Mouse (Mus musculus) forebrain, embryonic 10.5 days (tissue): ENCODE measurements around the gene Gm17482. TPM values are rescaled to one million over a fixed set of nuclear protein-coding genes. Genes with fewer than 3 reads are reported as not detected.

Experiments
- DNase-seq: peaks from one replicate; pipeline ENCODE4 v3.0.0-alpha.2; 2017; ENCODE audit warnings: low spot score; ENCODE audit errors: extremely low spot score
- H3K27ac ChIP-seq: fragments of 300-500 bp; sonication (generic); 2 replicates; pipeline ENCODE4 v1.5.1; 2016; ENCODE audit warnings: mild to moderate bottlenecking
- H3K27me3 ChIP-seq: fragments of 300-500 bp; sonication (generic); 2 replicates; pipeline ENCODE4 v1.6.1; 2016; ENCODE audit warnings: mild to moderate bottlenecking; ENCODE audit not compliant: poor library complexity, severe bottlenecking
- H3K36me3 ChIP-seq: fragments of 300-500 bp; sonication (generic); replicated peaks from 2 replicates; pipeline ENCODE4 v1.6.1; 2016; ENCODE audit warnings: mild to moderate bottlenecking, moderate library complexity
- H3K4me1 ChIP-seq: fragments of 300-500 bp; sonication (generic); 2 replicates; pipeline ENCODE4 v1.6.1; 2016
- H3K4me3 ChIP-seq: fragments of 300-500 bp; sonication (generic); 2 replicates; pipeline ENCODE4 v1.5.1; 2016; ENCODE audit warnings: mild to moderate bottlenecking, moderate library complexity
- H3K9me3 ChIP-seq: fragments of 300-500 bp; sonication (generic); 2 replicates; pipeline ENCODE4 v1.6.1; 2016; ENCODE audit warnings: mild to moderate bottlenecking, moderate library complexity
- WGBS: fragments of 180-500 bp; shearing (Covaris S2); methylation state at CpG from one replicate; pipeline ENCODE4 v1.1.7; 2016; 5-methylcytosine and 5-hydroxymethylcytosine counted together
- polyA plus RNA-seq: library from polyadenylated mRNA; unstranded; fragments of >200 nt; fragmentation: Nextera tagmentation; extraction: Ambion mirVana; gene quantifications from 2 replicates; pipeline ENCODE4 v1.2.1, GENCODE M21; 2016

Gene Gm17482
- not detected in 2 replicates for polyA plus RNA-seq

DNA sequence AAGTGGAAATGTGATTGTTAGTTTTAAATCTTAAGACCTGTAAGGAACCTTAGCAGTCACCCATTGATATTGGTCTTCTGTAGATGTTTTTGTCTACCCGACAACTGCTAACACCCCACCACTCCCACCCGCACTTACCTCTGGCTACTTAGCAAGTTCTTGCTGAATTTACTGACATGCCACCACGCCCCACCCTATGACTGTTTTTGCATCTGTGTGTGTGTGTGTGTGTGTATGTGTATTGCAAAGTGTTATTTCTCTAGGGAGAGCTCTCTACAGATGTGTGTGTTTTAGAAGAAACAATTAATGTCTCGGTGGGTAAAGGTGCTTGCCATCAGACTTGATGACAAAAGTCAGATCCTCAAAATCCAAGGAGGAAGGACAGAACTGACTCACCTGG, at the start of gene Gm17482:
Gene Gm17482, plus strand, starts transcription at position 301 of the 400 bp plus-strand sequence.
- Histone ChIP-seq H3K36me3 (no peaks in the 10 kb centered on the region), H3K4me3 (no peak within 1 kb of the TSS), H3K9me3 (no peaks in the 10 kb centered on the region), H3K27ac (no peak within 1 kb of the TSS), H3K4me1 (no peaks in the 10 kb centered on the region), H3K27me3 (no peaks in the 10 kb centered on the region)
- DNase-seq, result no peak
- 81% methylated on average over 4 of the region's 4 CpGs for WGBS

- Histone ChIP-seq H3K9me3 (no peaks in the 10 kb centered on the region), H3K27ac (no peak overlapping the region), H3K4me1 (0 out of 2 replicates have a peak, but pooled peaks cover 5% of the 10 kb centered on the region), H3K4me3 (no peak overlapping the region), H3K36me3 (no peaks in the 10 kb centered on the region), H3K27me3 (no peaks in the 10 kb centered on the region)
- 43% methylated on average over 3 of the region's 3 CpGs for WGBS
- DNase-seq, result no peak
These were observed 48.3 kb upstream of the Gm17482 start for GRCm38 (mm10) chr6:115178826-115179225.

DNA sequence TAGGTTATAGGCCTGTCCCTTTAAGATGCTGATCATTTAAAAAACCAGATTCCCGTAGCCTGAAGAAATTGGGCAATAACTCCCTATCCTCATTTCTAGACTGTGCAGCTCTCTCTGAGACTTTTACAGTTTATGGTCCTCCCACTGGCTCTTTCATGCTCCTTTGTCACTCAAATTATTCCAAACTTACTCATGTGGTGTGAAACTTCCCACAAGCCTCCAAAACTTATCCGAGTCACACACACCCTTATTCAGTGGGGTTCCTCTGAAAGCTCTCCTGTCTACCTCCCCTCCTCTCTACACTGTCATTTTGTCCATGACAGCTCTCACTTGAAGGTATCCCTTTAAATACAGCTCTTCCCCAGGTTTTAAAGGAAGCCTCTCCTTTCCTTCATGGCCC, 46.0 kb upstream of the Gm17482 start:
- Histone ChIP-seq H3K4me3 (no peak overlapping the region), H3K36me3 (no peaks in the 10 kb centered on the region), H3K27me3 (no peaks in the 10 kb centered on the region), H3K27ac (no peak overlapping the region), H3K4me1 (0 out of 2 replicates have a peak, but pooled peaks cover 5% of the 10 kb centered on the region), H3K9me3 (no peaks in the 10 kb centered on the region)
- no peak for DNase-seq
- 83% methylated on average over 2 of the region's 2 CpGs for WGBS

DNA sequence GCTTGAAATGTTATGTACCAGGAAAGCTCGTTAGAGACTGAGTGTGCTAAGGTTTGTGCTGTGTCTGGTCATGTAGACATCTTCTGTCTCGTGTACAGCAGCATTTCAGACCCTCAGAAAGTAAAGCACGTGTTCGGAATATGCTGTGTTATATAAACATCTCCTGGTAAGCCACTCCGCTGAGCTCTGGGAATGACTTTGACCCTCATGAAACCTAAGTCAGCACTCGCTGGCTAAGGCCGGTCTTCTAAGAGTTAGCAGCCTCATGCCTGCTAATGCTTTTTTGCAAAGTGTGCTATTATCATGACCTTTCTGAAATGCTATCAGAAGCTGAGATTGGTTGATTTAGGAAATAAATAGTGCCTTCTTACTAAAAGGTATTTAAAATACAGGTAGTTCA, 36.0 kb upstream of the Gm17482 start:
- no peaks in the 10 kb centered on the region for H3K27me3 ChIP-seq
- DNase-seq, result no peak
- H3K9me3 ChIP-seq, result no peaks in the 10 kb centered on the region
- H3K27ac ChIP-seq, result no peak overlapping the region
- no peaks in the 10 kb centered on the region for H3K4me1 ChIP-seq
- H3K36me3 ChIP-seq, result no peaks in the 10 kb centered on the region
- WGBS, result 88% methylated on average over 7 of the region's 7 CpGs
- H3K4me3 ChIP-seq, result no peak overlapping the region

DNA sequence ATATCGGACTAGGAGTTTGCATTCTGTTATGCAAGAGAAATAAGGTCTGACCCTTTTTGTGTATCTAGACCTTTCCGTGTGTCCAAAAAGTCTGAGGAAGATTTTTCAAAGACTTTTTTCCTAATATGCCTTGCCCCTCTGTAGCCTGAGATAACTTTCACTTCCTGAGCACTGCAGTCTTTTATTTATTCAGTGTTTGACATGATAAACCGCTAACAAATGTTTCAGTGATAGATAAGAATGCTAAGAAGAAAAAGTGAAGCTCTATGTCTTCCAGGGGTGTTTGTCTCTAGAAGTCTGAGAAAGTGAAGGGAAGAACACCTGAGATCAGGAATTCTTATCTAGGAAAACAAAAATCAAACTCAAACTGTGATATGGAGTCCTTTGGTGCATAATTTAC, 26.4 kb upstream of the Gm17482 start:
- H3K4me1 ChIP-seq, result no peaks in the 10 kb centered on the region
- no peaks in the 10 kb centered on the region for H3K9me3 ChIP-seq
- no peak overlapping the region for H3K4me3 ChIP-seq
- H3K27me3 ChIP-seq, result no peaks in the 10 kb centered on the region
- H3K36me3 ChIP-seq, result no peaks in the 10 kb centered on the region
- H3K27ac ChIP-seq, result no peak overlapping the region
- 87% methylated on average over 3 of the region's 3 CpGs for WGBS
- DNase-seq, result no peak

GRCm38 (mm10) chr6:115203029-115203428, 24.1 kb upstream of the Gm17482 start:
- Histone ChIP-seq H3K27me3 (no peaks in the 10 kb centered on the region), H3K27ac (no peak overlapping the region), H3K4me3 (no peak overlapping the region), H3K4me1 (no peaks in the 10 kb centered on the region), H3K36me3 (no peaks in the 10 kb centered on the region), H3K9me3 (no peaks in the 10 kb centered on the region)
- 81% methylated on average over 3 of the region's 3 CpGs for WGBS
- DNase-seq, result no peak

DNA sequence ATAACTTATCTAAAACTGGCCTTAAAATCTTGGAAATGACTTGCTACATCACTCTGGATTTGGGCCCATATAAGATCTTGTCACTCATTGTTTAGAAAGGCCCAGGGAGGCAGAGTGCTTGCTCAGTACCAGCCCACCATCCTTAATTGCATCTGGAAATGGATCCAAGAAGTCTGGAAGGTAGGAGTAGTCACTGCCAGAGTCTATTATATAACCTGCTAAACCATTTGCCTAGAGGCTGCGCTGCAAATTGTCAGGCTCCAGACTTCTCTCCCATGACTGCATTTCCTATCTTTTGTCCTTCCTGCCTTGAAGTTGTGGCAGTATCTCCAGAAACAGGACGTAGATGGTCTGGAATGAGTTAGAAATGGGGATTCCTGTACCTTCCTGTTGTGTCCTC, 17.0 kb upstream of the Gm17482 start:
- DNase-seq, result no peak
- H3K9me3 ChIP-seq, result no peaks in the 10 kb centered on the region
- H3K36me3 ChIP-seq, result no peaks in the 10 kb centered on the region
- H3K4me3 ChIP-seq, result no peak overlapping the region
- peaks cover 11% of the 10 kb centered on the region for H3K4me1 ChIP-seq
- no peaks in the 10 kb centered on the region for H3K27me3 ChIP-seq
- H3K27ac ChIP-seq, result no peak overlapping the region
- WGBS, result 81% methylated on average over 2 of the region's 2 CpGs

- no peak overlapping the region for H3K4me3 ChIP-seq
- H3K27ac ChIP-seq, result no peak overlapping the region
- H3K27me3 ChIP-seq, result no peaks in the 10 kb centered on the region
- DNase-seq, result no peak
- no peaks in the 10 kb centered on the region for H3K9me3 ChIP-seq
- WGBS, result 92% methylated on average over 3 of the region's 3 CpGs
- peaks cover 11% of the 10 kb centered on the region for H3K4me1 ChIP-seq
- H3K36me3 ChIP-seq, result no peaks in the 10 kb centered on the region
These were observed 16.3 kb upstream of the Gm17482 start for GRCm38 (mm10) chr6:115210820-115211219.

- no peak for DNase-seq
- Histone ChIP-seq H3K4me3 (no peak overlapping the region), H3K9me3 (no peaks in the 10 kb centered on the region), H3K27ac (no peak overlapping the region), H3K4me1 (peaks cover 11% of the 10 kb centered on the region), H3K27me3 (no peaks in the 10 kb centered on the region), H3K36me3 (no peaks in the 10 kb centered on the region)
- WGBS, result 61% methylated on average over 5 of the region's 5 CpGs
These were observed 14.8 kb upstream of the Gm17482 start for GRCm38 (mm10) chr6:115212132-115212903.

- DNase-seq, result no peak
- Histone ChIP-seq H3K36me3 (no peaks in the 10 kb centered on the region), H3K27ac (no peak overlapping the region), H3K4me3 (no peak overlapping the region), H3K9me3 (no peaks in the 10 kb centered on the region), H3K27me3 (no peaks in the 10 kb centered on the region), H3K4me1 (peaks cover 11% of the 10 kb centered on the region)
- 62% methylated on average over 5 of the region's 5 CpGs for WGBS
These were observed 14.0 kb upstream of the Gm17482 start for GRCm38 (mm10) chr6:115213129-115213528.

- no peaks in the 10 kb centered on the region for H3K4me1 ChIP-seq
- WGBS, result 82% methylated on average over 8 of the region's 8 CpGs
These were observed 5.9 kb upstream of the Gm17482 start for GRCm38 (mm10) chr6:115221215-115221641.

DNA sequence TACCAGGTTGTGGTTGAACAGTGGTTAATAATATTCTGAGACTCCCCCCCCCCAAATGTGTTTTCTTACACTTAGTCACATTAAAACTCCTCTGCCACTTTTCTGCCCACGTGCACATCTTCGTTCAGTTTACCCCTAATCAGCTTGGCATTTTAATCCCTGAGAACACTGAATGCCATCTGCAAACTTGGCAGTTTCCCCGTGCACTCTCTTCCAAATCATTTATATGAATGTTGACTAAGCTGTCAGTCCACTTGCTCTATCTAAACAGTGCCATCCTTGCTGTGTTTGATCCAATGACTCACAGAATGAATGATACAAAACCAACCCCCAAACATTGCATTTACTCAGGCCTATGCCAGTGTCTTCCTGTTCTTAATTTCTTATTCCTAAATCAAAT, 1.6 kb upstream of the Gm17482 start:
- DNase-seq, result no peak
- Histone ChIP-seq H3K27me3 (no peaks in the 10 kb centered on the region), H3K27ac (no peak overlapping the region), H3K9me3 (no peaks in the 10 kb centered on the region), H3K4me3 (no peak overlapping the region), H3K4me1 (no peaks in the 10 kb centered on the region), H3K36me3 (no peaks in the 10 kb centered on the region)
- WGBS, result 74% methylated on average over 3 of the region's 3 CpGs

More at GRCm38 (mm10) chr6:115221215-115221641, 5.9 kb upstream of the Gm17482 start:
- H3K9me3 ChIP-seq, result no peaks in the 10 kb centered on the region
- H3K27me3 ChIP-seq, result no peaks in the 10 kb centered on the region
- H3K4me3 ChIP-seq, result no peak overlapping the region
- H3K27ac ChIP-seq, result no peak overlapping the region
- no peaks in the 10 kb centered on the region for H3K36me3 ChIP-seq
- DNase-seq, result no peak

DNA sequence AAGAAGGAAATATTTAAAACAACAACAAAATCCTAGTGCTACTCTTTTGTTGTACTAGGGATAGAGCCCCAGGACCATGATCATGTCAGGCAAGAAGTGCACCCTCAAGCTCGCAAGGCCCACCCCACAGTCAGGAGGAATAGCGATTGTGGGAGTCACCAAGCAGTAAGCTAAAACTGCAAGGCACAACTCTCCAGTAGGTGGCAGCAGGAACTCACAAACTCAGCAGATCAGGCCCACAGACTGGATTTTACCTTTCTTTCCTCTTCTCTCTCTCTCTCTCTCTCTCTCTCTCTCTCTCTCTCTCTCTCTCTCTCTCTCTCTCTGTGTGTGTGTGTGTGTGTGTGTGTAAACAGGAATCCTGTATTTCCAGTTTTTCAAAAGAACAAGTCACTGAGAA, 386 bp downstream of the Gm17482 start:
- Histone ChIP-seq H3K27me3 (no peaks in the 10 kb centered on the region), H3K4me3 (no peak overlapping the region), H3K36me3 (no peaks in the 10 kb centered on the region), H3K4me1 (no peaks in the 10 kb centered on the region), H3K27ac (no peak overlapping the region), H3K9me3 (no peaks in the 10 kb centered on the region)
- peak; percentile 65 for DNase-seq
- WGBS, result 9% methylated on average over 2 of the region's 2 CpGs
